Mouse (Mus musculus) stomach, postnatal 0 days (tissue): ENCODE measurements around the gene Aym1.

Source experiments
- CTCF ChIP-seq: IDR thresholded peaks from 2 replicates; pipeline ENCODE4 v1.5.1; 2016; ENCODE audit warnings: antibody characterized with exemption, low read depth, mild to moderate bottlenecking, moderate library complexity
- EP300 ChIP-seq: optimal IDR thresholded peaks from 2 replicates; pipeline ENCODE3; 2016; ENCODE audit warnings: antibody characterized with exemption

DNA sequence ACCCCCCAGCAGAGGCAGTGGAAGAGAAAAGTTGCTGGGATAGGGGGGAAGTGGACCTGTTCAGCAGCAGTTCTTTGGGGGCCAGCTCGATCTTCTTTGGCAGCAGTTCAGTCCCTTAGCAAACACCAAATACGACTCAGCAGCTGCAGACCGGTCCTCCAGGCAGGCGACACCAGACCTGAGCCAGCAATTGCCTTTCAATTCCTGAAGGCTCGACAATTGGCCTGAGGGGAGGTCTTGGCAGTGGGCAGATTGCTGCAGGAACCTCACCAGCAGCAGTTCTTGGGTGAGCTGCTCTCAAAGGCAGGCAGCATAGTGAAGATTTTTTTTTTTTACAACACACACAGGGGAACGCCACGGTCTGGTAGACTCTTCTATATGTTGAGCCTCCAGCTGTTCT lies 7.3 kb upstream of the Aym1 start:
- TF ChIP-seq CTCF = no peak
- TF ChIP-seq EP300 = no peak
